Mouse (Mus musculus) forebrain, embryonic 11.5 days (tissue): Measurements from ENCODE around the gene Sub1. TPM values are rescaled to one million over a fixed set of nuclear protein-coding genes. Genes with fewer than 3 reads are reported as not detected.

Experiments
- ATAC-seq: fragments of 200-750 bp; cut with Nextera tagmentation; replicated peaks from 2 replicates; pipeline ENCODE4 v1.8.0; 2017; ENCODE audit warnings: moderate TSS enrichment; ENCODE audit not compliant: low FRiP score
- DNase-seq: peaks from one replicate; pipeline ENCODE4 v3.0.0-alpha.2; 2017; ENCODE audit warnings: low spot score
- H3K27ac ChIP-seq: fragments of 300-500 bp; sonication (generic); 2 replicates; pipeline ENCODE4 v1.5.1; 2014; ENCODE audit warnings: low read depth, low read length
- H3K27me3 ChIP-seq: fragments of 300-500 bp; sonication (generic); 2 replicates; pipeline ENCODE4 v1.6.1; 2014; ENCODE audit warnings: mild to moderate bottlenecking, low read length, mixed read lengths; ENCODE audit not compliant: control insufficient read depth, insufficient read depth
- H3K36me3 ChIP-seq: fragments of 300-500 bp; sonication (generic); 2 replicates; pipeline ENCODE4 v1.6.1; 2014; ENCODE audit warnings: mild to moderate bottlenecking, low read length, moderate library complexity, mixed read lengths; ENCODE audit not compliant: control insufficient read depth, insufficient read depth
- H3K4me1 ChIP-seq: fragments of 300-500 bp; sonication (generic); replicated peaks from 2 replicates; pipeline ENCODE4 v1.6.1; 2014; ENCODE audit warnings: low read length, mixed read lengths; ENCODE audit not compliant: control insufficient read depth, insufficient read depth
- H3K4me2 ChIP-seq: fragments of 300-500 bp; sonication (generic); 2 replicates; pipeline ENCODE4 v1.6.1; 2014; ENCODE audit warnings: low read depth, mild to moderate bottlenecking, low read length, moderate library complexity, mixed read lengths; ENCODE audit not compliant: severe bottlenecking
- H3K4me3 ChIP-seq: fragments of 300-500 bp; sonication (generic); 2 replicates; pipeline ENCODE4 v1.5.1; 2014; ENCODE audit warnings: low read depth, low read length
- H3K9ac ChIP-seq: fragments of 300-500 bp; sonication (generic); 2 replicates; pipeline ENCODE4 v1.6.1; 2014; ENCODE audit warnings: low read length
- H3K9me3 ChIP-seq: fragments of 300-500 bp; sonication (generic); 2 replicates; pipeline ENCODE4 v1.6.1; 2016; ENCODE audit warnings: low read length, mixed read lengths; ENCODE audit not compliant: control insufficient read depth
- WGBS: fragments of 180-500 bp; shearing (Covaris S2); extraction: QIAGEN DNeasy Blood & Tissue Kit; methylation state at CpG from one replicate; pipeline ENCODE4 v1.1.7; 2014; 5-methylcytosine and 5-hydroxymethylcytosine counted together
- polyA plus RNA-seq: library from polyadenylated mRNA; unstranded; fragments of >200 nt; fragmentation: Nextera tagmentation; extraction: Ambion mirVana; gene quantifications from 2 replicates; pipeline ENCODE4 v1.2.1, GENCODE M21; 2014

Sub1 gene
- polyA plus RNA-seq, 1 experiment from 2014 or later: 726 TPM

DNA sequence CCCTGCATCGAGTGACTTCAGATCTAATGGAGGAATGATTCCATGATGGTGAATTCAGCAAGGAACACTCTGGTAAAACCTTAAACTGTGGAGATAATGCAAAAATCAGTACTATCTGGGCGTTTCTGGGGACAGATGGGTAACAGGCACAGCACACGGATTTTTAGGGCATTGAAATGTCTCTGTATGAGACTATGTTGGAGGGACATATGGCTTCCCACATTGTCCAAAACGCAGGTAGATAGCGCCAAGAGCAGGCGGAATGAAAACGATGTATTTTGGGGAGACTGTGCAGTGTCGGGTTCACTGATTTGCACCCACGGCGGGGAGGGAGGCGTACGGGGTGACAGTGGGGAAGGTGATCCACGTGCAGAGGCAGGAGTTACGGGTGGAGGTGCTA is 22.7 kb upstream of the Sub1 start:
- Histone ChIP-seq H3K27me3 (no peaks in the 10 kb centered on the region), H3K36me3 (no peaks in the 10 kb centered on the region), H3K4me2 (no peak overlapping the region), H3K9me3 (no peaks in the 10 kb centered on the region), H3K4me1 (no peaks in the 10 kb centered on the region), H3K9ac (no peak overlapping the region), H3K27ac (no peak overlapping the region), H3K4me3 (no peak overlapping the region)
- no peak for DNase-seq
- ATAC-seq: no peak
- WGBS: 90% methylated on average over 14 of the region's 14 CpGs

GRCm38 (mm10) chr15:12018428-12018757 is 21.6 kb upstream of the Sub1 start:
- Histone ChIP-seq H3K4me2 (no peak overlapping the region), H3K27me3 (no peaks in the 10 kb centered on the region), H3K36me3 (no peaks in the 10 kb centered on the region), H3K27ac (no peak overlapping the region), H3K4me3 (no peak overlapping the region), H3K9ac (no peak overlapping the region), H3K9me3 (no peaks in the 10 kb centered on the region), H3K4me1 (no peaks in the 10 kb centered on the region)
- DNase-seq: no peak
- ATAC-seq: no peak
- 85% methylated on average over 6 of the region's 6 CpGs for WGBS

DNA sequence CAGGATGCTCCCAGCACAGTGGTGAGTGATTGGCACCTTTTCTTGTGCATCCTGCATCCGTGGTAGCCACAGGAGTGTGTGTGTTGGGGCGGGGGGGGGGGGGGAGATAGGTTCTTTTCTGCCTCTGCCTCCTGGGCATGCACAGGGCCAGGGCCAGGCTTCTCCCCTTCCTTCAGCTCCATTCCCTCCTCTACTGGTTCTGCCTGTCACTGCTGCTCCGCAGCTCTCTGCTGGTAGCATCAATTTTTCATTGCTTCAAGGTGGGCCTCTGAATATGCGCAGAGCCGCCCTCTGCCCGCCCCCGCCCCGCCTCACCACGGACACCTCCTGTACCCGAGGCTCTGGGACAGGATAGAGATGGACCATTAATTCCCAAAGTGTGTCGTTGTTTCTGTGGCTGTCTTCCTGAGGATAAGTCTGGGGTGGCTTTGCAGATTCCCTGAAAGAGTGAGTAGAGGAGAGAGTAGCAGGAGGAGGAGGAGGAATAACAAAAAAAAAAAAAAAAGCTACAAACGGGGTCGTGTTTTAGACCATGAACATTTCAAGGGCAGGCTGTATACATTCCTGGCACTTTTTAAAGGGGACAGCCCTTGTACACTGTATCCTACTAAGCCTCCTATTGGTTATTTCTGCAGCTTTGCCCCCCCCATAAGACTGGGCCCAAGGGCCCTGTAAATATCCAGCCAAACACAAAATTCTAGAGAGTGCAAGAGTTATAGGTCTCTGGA is 21.1 kb upstream of the Sub1 start:
- no peak overlapping the region for H3K27ac ChIP-seq
- no peak for DNase-seq
- no peaks in the 10 kb centered on the region for H3K9me3 ChIP-seq
- no peak for ATAC-seq
- no peaks in the 10 kb centered on the region for H3K4me1 ChIP-seq
- no peak overlapping the region for H3K4me2 ChIP-seq
- no peak overlapping the region for H3K9ac ChIP-seq
- H3K36me3 ChIP-seq: no peaks in the 10 kb centered on the region
- H3K4me3 ChIP-seq: no peak overlapping the region
- 52% methylated on average over 13 of the region's 13 CpGs for WGBS
- H3K27me3 ChIP-seq: no peaks in the 10 kb centered on the region

DNA sequence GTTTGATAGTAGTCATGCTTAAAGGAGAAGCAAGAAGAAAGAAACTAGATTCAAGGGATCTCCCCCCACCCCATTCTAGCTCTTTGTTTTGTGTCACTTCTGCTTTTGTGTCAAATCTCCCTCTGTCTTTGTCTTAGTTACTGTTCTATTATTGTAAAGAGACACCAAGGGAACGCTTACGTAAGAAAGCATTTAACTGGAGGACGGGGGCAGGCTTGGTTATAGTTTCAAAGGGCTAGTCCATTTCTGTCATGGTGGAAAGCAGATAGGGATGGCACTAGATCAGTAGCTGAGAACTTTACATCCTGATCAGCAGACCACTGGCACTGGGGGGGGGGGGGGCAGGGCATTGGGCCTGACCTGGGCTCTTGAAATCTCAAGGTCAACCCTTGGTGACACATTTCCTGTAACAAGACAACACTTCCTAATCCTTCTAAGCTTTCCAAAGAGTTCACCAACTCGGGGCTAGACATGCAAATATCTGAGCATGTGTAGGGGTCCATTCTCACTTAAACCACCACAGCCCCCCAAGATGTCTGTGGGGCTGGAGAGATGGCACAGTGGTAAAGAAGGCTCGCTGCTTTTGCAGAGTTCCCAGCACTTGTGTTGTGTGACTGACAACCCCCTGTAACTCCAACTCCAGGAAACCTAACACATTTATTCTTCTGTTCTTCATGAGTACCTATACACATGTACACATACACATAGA is 17.6 kb upstream of the Sub1 start:
- Histone ChIP-seq H3K27me3 (no peaks in the 10 kb centered on the region), H3K9me3 (no peaks in the 10 kb centered on the region), H3K9ac (no peak overlapping the region), H3K4me2 (no peak overlapping the region), H3K27ac (no peak overlapping the region), H3K36me3 (no peaks in the 10 kb centered on the region), H3K4me3 (no peak overlapping the region), H3K4me1 (no peaks in the 10 kb centered on the region)
- DNase-seq: no peak
- WGBS: 82% methylated on average over 5 of the region's 5 CpGs
- no peak for ATAC-seq

DNA sequence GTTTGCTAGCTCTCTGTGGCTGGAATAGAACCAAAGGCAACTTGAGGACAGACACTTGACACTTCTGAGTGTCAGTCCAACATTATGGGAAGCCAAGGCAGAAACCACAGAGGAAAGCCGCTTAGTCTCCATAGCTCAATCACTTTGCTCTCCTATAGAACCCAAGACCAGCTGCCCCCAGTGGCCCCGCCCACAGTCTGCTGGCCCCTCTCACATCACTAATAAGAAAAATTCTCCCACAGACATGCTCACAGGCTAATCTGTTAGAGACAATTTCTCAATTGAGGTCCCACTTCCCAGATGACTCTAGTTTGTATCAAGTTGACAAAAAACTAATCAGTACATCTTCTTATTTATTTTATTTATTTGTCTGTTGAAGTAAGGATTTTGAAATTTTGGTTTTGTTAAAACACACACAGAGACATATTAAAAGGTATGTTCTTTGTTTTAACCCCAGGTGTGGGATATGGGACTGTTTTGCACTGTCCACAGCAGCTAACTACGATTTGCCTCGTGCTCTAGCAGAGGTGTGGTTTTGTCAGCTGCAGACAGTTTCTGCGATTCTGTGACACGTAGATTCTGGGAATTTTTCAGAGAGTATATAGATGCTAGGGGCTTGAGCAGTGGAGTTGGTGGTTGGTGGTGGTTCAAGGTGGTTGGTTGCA is 16.9 kb upstream of the Sub1 start:
- no peak for ATAC-seq
- no peak for DNase-seq
- Histone ChIP-seq H3K4me3 (no peak overlapping the region), H3K9ac (no peak overlapping the region), H3K27me3 (no peaks in the 10 kb centered on the region), H3K9me3 (no peaks in the 10 kb centered on the region), H3K4me1 (no peaks in the 10 kb centered on the region), H3K27ac (no peak overlapping the region), H3K36me3 (no peaks in the 10 kb centered on the region), H3K4me2 (no peak overlapping the region)
- WGBS: 76% methylated on average over 6 of the region's 6 CpGs

DNA sequence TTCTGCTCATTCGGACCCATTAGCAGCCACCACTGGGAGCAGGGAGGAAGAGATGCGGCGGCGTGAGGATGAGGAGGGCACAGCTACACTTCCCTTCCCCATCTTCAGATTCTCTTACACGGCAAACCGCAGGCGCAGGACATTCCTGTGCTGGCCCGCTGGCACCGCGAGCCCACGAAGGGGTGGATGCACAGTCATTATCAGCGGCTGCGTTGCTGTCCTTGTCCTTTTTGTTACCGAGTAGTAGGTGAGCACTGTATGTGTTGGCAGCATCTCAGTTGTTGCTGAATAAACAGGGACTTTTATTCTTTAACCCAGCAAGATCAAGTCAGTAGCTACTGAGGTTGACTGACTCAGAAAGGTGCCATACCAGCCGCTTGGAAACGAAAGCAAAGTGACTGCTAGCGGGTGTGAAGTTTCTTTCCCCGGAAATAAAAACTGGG is 13.8 kb upstream of the Sub1 start:
- no peak overlapping the region for H3K4me3 ChIP-seq
- H3K9ac ChIP-seq: no peak overlapping the region
- DNase-seq: no peak
- H3K9me3 ChIP-seq: no peaks in the 10 kb centered on the region
- WGBS: 69% methylated on average over 18 of the region's 18 CpGs
- H3K4me1 ChIP-seq: no peaks in the 10 kb centered on the region
- ATAC-seq: no peak
- 0 out of 2 replicates have a peak overlapping the region, but pooled peaks have one; percentile 2 for H3K4me2 ChIP-seq
- H3K36me3 ChIP-seq: no peaks in the 10 kb centered on the region
- no peaks in the 10 kb centered on the region for H3K27me3 ChIP-seq
- no peak overlapping the region for H3K27ac ChIP-seq

DNA sequence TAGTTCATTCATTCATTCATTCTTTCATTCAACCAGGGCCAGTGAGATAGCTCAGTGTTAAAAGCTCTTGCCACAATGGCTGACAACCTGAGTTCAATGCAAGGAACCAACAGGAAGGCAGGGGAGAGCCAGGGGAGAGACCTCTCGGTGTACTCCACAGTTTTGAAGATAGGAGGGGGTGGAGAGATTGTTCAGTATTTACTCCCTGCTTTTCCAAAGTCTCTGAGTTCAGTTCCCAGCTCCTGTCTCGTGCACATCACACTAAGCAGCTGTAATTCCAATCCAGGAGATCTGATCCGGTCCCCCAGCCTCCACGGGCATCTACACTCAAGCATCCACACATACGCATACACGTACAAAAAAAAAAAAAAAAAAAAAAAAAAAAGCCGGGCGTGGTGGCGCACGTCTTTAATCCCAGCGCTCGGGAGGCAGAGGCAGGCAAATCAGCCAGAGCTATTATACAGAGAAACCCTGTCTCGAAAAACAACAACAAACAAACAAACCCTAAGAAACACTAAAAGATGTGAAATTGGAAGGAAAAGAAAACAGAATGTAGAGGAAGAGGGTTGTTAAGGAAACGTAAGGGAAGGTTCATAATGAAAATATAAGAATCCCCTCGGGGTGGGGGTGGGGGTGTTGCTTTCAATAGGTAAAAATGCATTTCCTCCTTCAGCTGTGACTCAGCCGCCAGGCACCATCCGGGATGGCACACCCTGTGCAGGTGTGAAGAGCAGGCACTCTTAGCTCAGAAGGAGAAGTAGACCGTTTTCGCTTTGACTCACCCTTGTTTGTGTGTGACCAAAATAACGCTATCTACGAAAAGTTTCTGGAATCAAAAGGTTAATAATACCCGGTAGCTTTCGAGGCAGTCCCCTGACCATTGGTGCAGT is 13.2 kb upstream of the Sub1 start:
- Histone ChIP-seq H3K27me3 (no peaks in the 10 kb centered on the region), H3K9ac (no peak overlapping the region), H3K36me3 (no peaks in the 10 kb centered on the region), H3K4me3 (no peak overlapping the region), H3K4me1 (no peaks in the 10 kb centered on the region), H3K27ac (no peak overlapping the region), H3K4me2 (0 out of 2 replicates have a peak overlapping the region, but pooled peaks have one; percentile 2), H3K9me3 (no peaks in the 10 kb centered on the region)
- WGBS: 77% methylated on average over 23 of the region's 23 CpGs
- no peak for DNase-seq
- ATAC-seq: no peak

DNA sequence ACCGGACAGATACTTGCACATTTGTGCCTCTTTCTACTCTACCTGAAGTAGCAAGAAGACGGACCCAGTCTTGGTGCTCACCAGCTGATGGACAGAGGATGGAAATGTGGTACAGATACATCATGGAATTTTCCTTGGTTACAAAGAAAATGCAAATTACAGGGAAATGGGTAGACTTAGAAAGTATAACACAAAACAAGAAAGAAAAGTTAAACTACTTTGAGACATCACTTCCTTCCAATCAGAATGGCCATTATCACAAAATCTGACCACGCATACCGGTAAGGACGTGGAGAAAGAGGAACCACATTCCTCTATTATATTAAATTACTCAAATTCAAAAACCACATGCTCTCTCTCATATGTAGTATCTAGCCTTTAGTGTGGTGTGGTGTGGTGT is 12.1 kb upstream of the Sub1 start:
- Histone ChIP-seq H3K36me3 (no peaks in the 10 kb centered on the region), H3K9me3 (no peaks in the 10 kb centered on the region), H3K4me2 (no peak overlapping the region), H3K4me1 (no peaks in the 10 kb centered on the region), H3K9ac (no peak overlapping the region), H3K4me3 (no peak overlapping the region), H3K27me3 (no peaks in the 10 kb centered on the region), H3K27ac (no peak overlapping the region)
- DNase-seq (no peak), ATAC-seq (no peak)
- 89% methylated on average over 5 of the region's 5 CpGs for WGBS
